26 mouse cellular contexts compared by ENCODE assay signal in the genomic region with DNA sequence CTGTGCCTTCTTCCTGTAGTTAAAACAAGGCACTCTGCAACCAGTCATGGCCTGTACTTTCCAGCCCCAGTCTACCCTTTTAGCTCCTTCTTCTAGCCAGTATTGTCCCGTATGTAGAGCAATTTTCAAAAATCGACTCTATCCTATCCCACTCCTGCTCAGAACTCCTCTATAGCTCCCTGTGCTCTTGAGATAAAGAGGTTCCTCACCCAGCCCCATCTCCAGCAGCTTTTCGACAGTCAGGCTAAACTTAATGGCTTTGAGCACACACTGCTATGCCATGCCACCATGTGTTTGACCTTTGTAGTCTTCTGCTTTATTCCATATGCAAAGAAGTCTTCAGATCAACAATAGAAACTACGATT.
DNase-seq lines count a peak whose midpoint lies in the region; ATAC-seq and TF ChIP-seq lines count a peak whose summit lies in the region.
"Had no signal": no experiment of that assay in that cellular context is flagged by ENCODE, and none has a peak within 500 bp of the region (broad histone marks: within the 10 kb centered on the region; RNA-seq: fewer than 3 reads in every experiment).

No protein-coding gene starts in this region.

- 62% methylated on average over 4 of the region's 4 CpGs for WGBS in liver, embryonic 11.5 days
- 45% methylated on average over 4 of the region's 4 CpGs for WGBS in liver, postnatal 0 days (ENCODE audit: insufficient replicate concordance)

- no peak overlapping the region for H3K4me3 ChIP-seq in gastrocnemius, adult 2 months
- H3K4me3 ChIP-seq in liver, embryonic 11.5 days (ENCODE audit: low read depth, low read length) = no peak overlapping the region
- no peak overlapping the region for H3K4me3 ChIP-seq in brown adipose tissue, adult 24 weeks (ENCODE audit: insufficient read depth, low read depth, low read length)
- no peak overlapping the region for H3K4me3 ChIP-seq in liver, postnatal 0 days (ENCODE audit: low read depth, low read length)
- H3K4me3 ChIP-seq: embryonic facial prominence, embryonic 13.5 days; hindbrain, embryonic 12.5 days; limb, embryonic 10.5 days; myocyte; neural tube, embryonic 13.5 days had no signal

- intact Hi-C loops in gastrocnemius, adult 2 months (cut with DNase I) = no loop called here
- intact Hi-C loops in gastrocnemius, postnatal 36 days (cut with DNase I) = no loop called here

- no peak for TF ChIP-seq CTCF in gastrocnemius, adult 2 months (IDR thresholded peaks at IDR 0.05)
- TF ChIP-seq CTCF in liver, postnatal 0 days (IDR thresholded peaks at IDR 0.05; ENCODE audit: low read depth) = no peak

- no peak for TF ChIP-seq EP300 in liver, postnatal 0 days (IDR thresholded peaks at IDR 0.05; ENCODE audit: low read depth)

- DNase-seq in gastrocnemius, adult 2 months = no peak
- no peak for DNase-seq in gastrocnemius, postnatal 36 days
- DNase-seq in liver, embryonic 11.5 days (ENCODE audit: low spot score) = no peak
- no peak for DNase-seq in liver
- DNase-seq in liver, postnatal 0 days = no peak
- DNase-seq in kidney, postnatal 4 days = no peak
- DNase-seq: adrenal gland, postnatal 10 days; cerebellum, adult 8-10 months; cerebellum, postnatal 36 days; embryo, embryonic 11 days; heart, postnatal 10 days; kidney, adult 2 months; kidney, postnatal 10 days; lung, postnatal 10 days; midbrain, embryonic 14.5 days; right cerebral cortex, adult 18-20 months; right cerebral cortex, postnatal 4 days had no signal

- no peaks in the 10 kb centered on the region for H3K36me3 ChIP-seq in liver, embryonic 11.5 days (ENCODE audit: control insufficient read depth, insufficient read depth, low read length)
- H3K36me3 ChIP-seq in liver, postnatal 0 days (replicated peaks; ENCODE audit: insufficient read depth, low read length) = no peaks in the 10 kb centered on the region
- H3K36me3 ChIP-seq: embryonic facial prominence, embryonic 13.5 days; hindbrain, embryonic 12.5 days; limb, embryonic 10.5 days; neural tube, embryonic 13.5 days had no signal

- peaks cover 13% of the 10 kb centered on the region for H3K27me3 ChIP-seq in liver, embryonic 11.5 days (replicated peaks; ENCODE audit: control insufficient read depth, insufficient read depth, low read length)
- peaks cover 11% of the 10 kb centered on the region for H3K27me3 ChIP-seq in liver, postnatal 0 days (ENCODE audit: insufficient read depth, low read length)
- H3K27me3 ChIP-seq: embryonic facial prominence, embryonic 13.5 days; hindbrain, embryonic 12.5 days; neural tube, embryonic 13.5 days had no signal

- H3K9me3 ChIP-seq in liver, embryonic 11.5 days (ENCODE audit: control insufficient read depth, low read length) = no peaks in the 10 kb centered on the region
- H3K9me3 ChIP-seq in liver, postnatal 0 days (ENCODE audit: low read length) = no peaks in the 10 kb centered on the region
- H3K9me3 ChIP-seq: embryonic facial prominence, embryonic 13.5 days; hindbrain, embryonic 12.5 days; limb, embryonic 10.5 days; neural tube, embryonic 13.5 days had no signal

- no peak overlapping the region for H3K4me2 ChIP-seq in liver, embryonic 11.5 days
- no peak overlapping the region for H3K4me2 ChIP-seq in liver, postnatal 0 days (ENCODE audit: low read depth, low read length)
- H3K4me2 ChIP-seq: embryonic facial prominence, embryonic 13.5 days; hindbrain, embryonic 12.5 days; neural tube, embryonic 13.5 days had no signal

- peak overlapping the region; percentile 16; the same call in 1 of the 2 replicates for H3K27ac ChIP-seq in gastrocnemius, adult 2 months
- no peak overlapping the region for H3K27ac ChIP-seq in liver, embryonic 11.5 days (ENCODE audit: low read depth, low read length)
- peak overlapping the region; percentile 82 for H3K27ac ChIP-seq in brown adipose tissue, adult 24 weeks (replicated peaks; ENCODE audit: low read depth, low read length)
- H3K27ac ChIP-seq in liver, postnatal 0 days (ENCODE audit: low read depth) = 0 out of 2 replicates have a peak overlapping the region, but pooled peaks have one; percentile 20
- H3K27ac ChIP-seq: embryonic facial prominence, embryonic 13.5 days; hindbrain, embryonic 12.5 days; limb, embryonic 10.5 days; neural tube, embryonic 13.5 days; stomach, postnatal 0 days had no signal

- ATAC-seq in liver, embryonic 11.5 days (replicated peaks; ENCODE audit: low FRiP score) = peak; percentile 43
- ATAC-seq in liver, postnatal 0 days = no peak
- ATAC-seq in inflammation-experienced regulatory T-cells, adult 6 months = no peak
- ATAC-seq: forebrain, embryonic 14.5 days had no signal

- H3K4me1 ChIP-seq in liver, embryonic 11.5 days (replicated peaks; ENCODE audit: control insufficient read depth, insufficient read depth, low read length) = peaks cover 9% of the 10 kb centered on the region; the same call in 1 of the 2 replicates
- H3K4me1 ChIP-seq in brown adipose tissue, adult 24 weeks (ENCODE audit: control insufficient read depth, insufficient read depth, insufficient read length, low read length) = peaks cover 16% of the 10 kb centered on the region
- H3K4me1 ChIP-seq in liver, postnatal 0 days (ENCODE audit: insufficient read depth) = peaks cover 22% of the 10 kb centered on the region

- H3K9ac ChIP-seq in liver, embryonic 11.5 days (ENCODE audit: low read depth, low read length) = no peak overlapping the region
- no peak overlapping the region for H3K9ac ChIP-seq in liver, postnatal 0 days (replicated peaks)
- H3K9ac ChIP-seq: embryonic facial prominence, embryonic 13.5 days; hindbrain, embryonic 12.5 days had no signal
